7 mouse cellular contexts compared by ENCODE assay signal in the genomic region with DNA sequence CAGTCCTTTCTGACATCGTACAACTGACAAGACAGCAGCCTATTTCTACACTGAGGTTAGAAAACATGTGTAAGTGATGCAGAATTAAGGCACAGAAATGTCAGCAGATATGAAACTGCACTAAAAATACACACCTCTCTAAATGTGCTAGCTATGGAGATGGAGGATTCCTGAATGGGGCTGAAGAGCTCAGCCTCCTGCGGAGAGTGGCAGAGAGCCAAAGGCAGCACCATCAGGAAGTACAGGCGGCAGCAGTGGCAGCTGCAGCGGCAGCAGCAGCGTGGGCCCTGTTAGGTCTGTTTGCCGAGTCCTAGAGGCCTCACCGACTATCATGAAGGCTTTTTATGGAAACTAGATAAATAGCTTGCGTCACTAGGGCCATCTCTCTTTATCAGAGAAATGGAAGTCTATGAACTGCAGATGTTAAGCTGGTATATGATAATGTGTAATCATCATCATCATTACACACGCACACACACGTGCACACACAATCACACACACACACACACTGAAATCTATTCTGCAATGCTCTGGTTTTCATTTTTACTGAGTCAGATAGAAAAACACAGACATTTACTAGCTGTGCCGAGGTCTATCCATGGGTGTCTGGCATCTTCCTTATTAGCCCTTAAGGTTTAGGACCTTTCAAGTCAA.
DNase-seq lines count a peak whose midpoint lies in the region; ATAC-seq and TF ChIP-seq lines count a peak whose summit lies in the region.

No protein-coding gene starts in this region.

- no peak overlapping the region for H3K27ac ChIP-seq in neural tube, embryonic 11.5 days (ENCODE audit: low read depth, low read length)
- H3K27ac ChIP-seq in heart, embryonic 11.5 days (ENCODE audit: low read depth, low read length), result peak overlapping the region; percentile 46
- no peak overlapping the region for H3K27ac ChIP-seq in lung, embryonic 14.5 days (ENCODE audit: low read depth)

- no peak overlapping the region for H3K9ac ChIP-seq in neural tube, embryonic 11.5 days (ENCODE audit: low read length)
- H3K9ac ChIP-seq in heart, embryonic 11.5 days (ENCODE audit: low read depth, low read length), result no peak overlapping the region
- no peak overlapping the region for H3K9ac ChIP-seq in lung, embryonic 14.5 days

- no peak overlapping the region for H3K4me3 ChIP-seq in neural tube, embryonic 11.5 days (ENCODE audit: low read depth, low read length)
- H3K4me3 ChIP-seq in heart, embryonic 11.5 days (ENCODE audit: low read depth, low read length), result 0 out of 2 replicates have a peak overlapping the region, but pooled peaks have one; percentile 3
- H3K4me3 ChIP-seq in lung, embryonic 14.5 days (ENCODE audit: low read depth, low read length), result no peak overlapping the region

- WGBS in neural tube, embryonic 11.5 days, result 52% methylated on average over 11 of the region's 11 CpGs
- WGBS in heart, embryonic 11.5 days (ENCODE audit: insufficient replicate concordance), result 19% methylated on average over 11 of the region's 11 CpGs
- 25% methylated on average over 11 of the region's 11 CpGs for whole genome bisulfite sequencing in lung, embryonic 14.5 days

- no peak for ATAC-seq in neural tube, embryonic 11.5 days (ENCODE audit: insufficient read depth, low FRiP score, low TSS enrichment)
- peak; percentile 77 for ATAC-seq in heart, embryonic 11.5 days (replicated peaks; ENCODE audit: insufficient number of reproducible peaks, low FRiP score, low TSS enrichment)
- ATAC-seq in lung, embryonic 14.5 days (ENCODE audit: insufficient read depth), result peak; percentile 86

- H3K4me1 ChIP-seq in neural tube, embryonic 11.5 days (ENCODE audit: control insufficient read depth, insufficient read depth, low read length), result no peaks in the 10 kb centered on the region
- peaks cover 16% of the 10 kb centered on the region for H3K4me1 ChIP-seq in heart, embryonic 11.5 days (ENCODE audit: control insufficient read depth, insufficient read depth, low read length)
- H3K4me1 ChIP-seq in lung, embryonic 14.5 days (ENCODE audit: insufficient read depth), result 0 out of 2 replicates have a peak, but pooled peaks cover 3% of the 10 kb centered on the region

- no peaks in the 10 kb centered on the region for H3K36me3 ChIP-seq in neural tube, embryonic 11.5 days (ENCODE audit: control insufficient read depth, insufficient read depth, low read length)
- no peaks in the 10 kb centered on the region for H3K36me3 ChIP-seq in heart, embryonic 11.5 days (ENCODE audit: control insufficient read depth, insufficient read depth, low read length)
- no peaks in the 10 kb centered on the region for H3K36me3 ChIP-seq in lung, embryonic 14.5 days (ENCODE audit: insufficient read depth)

- H3K27me3 ChIP-seq in neural tube, embryonic 11.5 days (ENCODE audit: control insufficient read depth, insufficient read depth, low read length), result no peaks in the 10 kb centered on the region
- H3K27me3 ChIP-seq in heart, embryonic 11.5 days (ENCODE audit: control insufficient read depth, insufficient read depth, low read length), result no peaks in the 10 kb centered on the region
- H3K27me3 ChIP-seq in lung, embryonic 14.5 days (ENCODE audit: insufficient read depth, low read length), result no peaks in the 10 kb centered on the region

- peak; percentile 58 for DNase-seq in neural tube, embryonic 11.5 days (ENCODE audit: low spot score)
- DNase-seq in neural tube, embryonic 10.5 days (ENCODE audit: extremely low spot score, low spot score), result no peak
- DNase-seq in brain, adult 2 months (ENCODE audit: low read depth, low spot score), result peak; percentile 93
- peak; percentile 53 to 76 for DNase-seq in layer of hippocampus, adult 18-20 months (ENCODE audit: low spot score in 2 of 2)
- peak; percentile 77 for DNase-seq in lung, embryonic 14.5 days
- peak; percentile 11 for DNase-seq in skeletal muscle tissue, adult 2 months (ENCODE audit: low read depth, low spot score)

- H3K4me2 ChIP-seq in neural tube, embryonic 11.5 days (ENCODE audit: low read depth), result no peak overlapping the region
- peak overlapping the region; percentile 39 for H3K4me2 ChIP-seq in heart, embryonic 11.5 days
- peak overlapping the region; percentile 5; the same call in 1 of the 2 replicates for H3K4me2 ChIP-seq in lung, embryonic 14.5 days

- TF ChIP-seq CTCF in lung, embryonic 14.5 days (IDR thresholded peaks at IDR 0.05; ENCODE audit: low read depth), result no peak

- no peaks in the 10 kb centered on the region for H3K9me3 ChIP-seq in neural tube, embryonic 11.5 days (ENCODE audit: control insufficient read depth, low read length)
- no peaks in the 10 kb centered on the region for H3K9me3 ChIP-seq in heart, embryonic 11.5 days (replicated peaks; ENCODE audit: control insufficient read depth, low read length)
- no peaks in the 10 kb centered on the region for H3K9me3 ChIP-seq in lung, embryonic 14.5 days (ENCODE audit: low read depth, low read length)
